Mouse (Mus musculus): ENCODE measurements around the gene Rsrp1.

The Rsrp1 gene

GRCm38 (mm10) chr4:134956328-134956727, 32.9 kb downstream of the Rsrp1 start:
- intact Hi-C loops (cut with DNase I), result no loop called here

GRCm38 (mm10) chr4:134963021-134963776, 39.8 kb downstream of the Rsrp1 start:
- intact Hi-C loops (cut with DNase I), result no loop called here

GRCm38 (mm10) chr4:134967887-134968604, 44.7 kb downstream of the Rsrp1 start:
- intact Hi-C loops (cut with DNase I), result no loop called here

- intact Hi-C loops (cut with DNase I), result no loop called here
Observed at GRCm38 (mm10) chr4:134968605-134968976, 45.2 kb downstream of the Rsrp1 start.

GRCm38 (mm10) chr4:134975261-134975928, 52.0 kb downstream of the Rsrp1 start:
- intact Hi-C loops (cut with DNase I), result no loop called here

- intact Hi-C loops (cut with DNase I), result no loop called here
Observed at GRCm38 (mm10) chr4:134975929-134976308, 52.5 kb downstream of the Rsrp1 start.

Measured in adrenal gland (tissue).